Mouse (Mus musculus) yolk sac, embryonic 10.5 days (tissue): ENCODE results near the gene Nfe2l1.

Source experiments
- DNase-seq: peaks from one replicate; pipeline ENCODE4 v3.0.0-alpha.2; 2017; ENCODE audit warnings: low spot score

Gene Nfe2l1

GRCm38 (mm10) chr11:96847240-96847639 is 17.5 kb upstream of the Nfe2l1 start:
- no peak for DNase-seq

- no peak for DNase-seq
These were observed 13.9 kb upstream of the Nfe2l1 start for GRCm38 (mm10) chr11:96843627-96844026.

GRCm38 (mm10) chr11:96840290-96840689 is 10.5 kb upstream of the Nfe2l1 start:
- DNase-seq: no peak

- DNase-seq: no peak
These were observed 10.1 kb upstream of the Nfe2l1 start for GRCm38 (mm10) chr11:96839877-96840276.

- DNase-seq: no peak
These were observed 9.7 kb upstream of the Nfe2l1 start for GRCm38 (mm10) chr11:96839428-96839827.

GRCm38 (mm10) chr11:96838341-96838740 is 8.6 kb upstream of the Nfe2l1 start:
- DNase-seq: no peak

GRCm38 (mm10) chr11:96837298-96837697 is 7.5 kb upstream of the Nfe2l1 start:
- DNase-seq: no peak

- no peak for DNase-seq
These were observed 4.4 kb upstream of the Nfe2l1 start for GRCm38 (mm10) chr11:96834127-96834526.

- no peak for DNase-seq
These were observed 3.2 kb upstream of the Nfe2l1 start for GRCm38 (mm10) chr11:96832973-96833372.

- DNase-seq: no peak
These were observed 2.8 kb upstream of the Nfe2l1 start for GRCm38 (mm10) chr11:96832541-96832940.

- DNase-seq: peak; percentile 25
These were observed 1.7 kb upstream of the Nfe2l1 start for GRCm38 (mm10) chr11:96831516-96831915.

- DNase-seq: no peak
These were observed 910 bp upstream of the Nfe2l1 start for GRCm38 (mm10) chr11:96830539-96831216.

GRCm38 (mm10) chr11:96829403-96829812 is 360 bp downstream of the Nfe2l1 start:
- peak; percentile 94 for DNase-seq

- DNase-seq: no peak
These were observed 887 bp downstream of the Nfe2l1 start for GRCm38 (mm10) chr11:96828881-96829280.

- DNase-seq: no peak
These were observed 1.9 kb downstream of the Nfe2l1 start for GRCm38 (mm10) chr11:96827917-96828316.

GRCm38 (mm10) chr11:96827062-96827581 is 2.6 kb downstream of the Nfe2l1 start:
- no peak for DNase-seq

- DNase-seq: no peak
These were observed 3.3 kb downstream of the Nfe2l1 start for GRCm38 (mm10) chr11:96826481-96826880.

- no peak for DNase-seq
These were observed 4.8 kb downstream of the Nfe2l1 start for GRCm38 (mm10) chr11:96824783-96825495.

- peak; percentile 94 for DNase-seq
These were observed 5.6 kb downstream of the Nfe2l1 start for GRCm38 (mm10) chr11:96823880-96824782.

GRCm38 (mm10) chr11:96823471-96823837 is 6.3 kb downstream of the Nfe2l1 start:
- no peak for DNase-seq

- DNase-seq: no peak
These were observed 6.9 kb downstream of the Nfe2l1 start for GRCm38 (mm10) chr11:96822675-96823470.

GRCm38 (mm10) chr11:96821956-96822355 is 7.8 kb downstream of the Nfe2l1 start:
- no peak for DNase-seq
